Mouse (Mus musculus) megakaryocyte-erythroid progenitor cell, adult 5-6 weeks (primary cell): ENCODE results near the gene Tubb4b. TPM values are rescaled to one million over a fixed set of nuclear protein-coding genes. Genes with fewer than 3 reads are reported as not detected.
A peak's percentile ranks its signal among the peaks of the same experiment; 100 is the strongest.

Experiments
- ATAC-seq: replicated peaks from 2 replicates; pipeline ENCODE4 v1.8.0; 2016; ENCODE audit warnings: mild to moderate bottlenecking, inconsistent platforms; ENCODE audit not compliant: severe bottlenecking, poor library complexity, low FRiP score, low TSS enrichment
- total RNA-seq, 2 experiments: library from RNA; stranded (forward) in 1 of 2; stranded (reverse) in 1 of 2; fragments of 200-1000, 215-1000 nt in 1 of 2; fragments of >200 nt in 1 of 2; fragmentation: Nextera tagmentation in 1 of 2; gene quantifications; 2 replicates each; pipeline ENCODE4 v1.2.3; 2014 to 2017

Gene Tubb4b
- total RNA-seq, 2 experiments from 2014 or later = 769 to 785 TPM

GRCm38 (mm10) chr2:25252331-25252730 is 27.8 kb upstream of the Tubb4b start:
- no peak for ATAC-seq

- ATAC-seq = no peak
Measured at GRCm38 (mm10) chr2:25246183-25247072, 21.9 kb upstream of the Tubb4b start, which contains the start of gene AL732309.1. TSS of gene AL732309.1 (minus strand) at chr2:25246863.

- ATAC-seq = no peak
Measured at GRCm38 (mm10) chr2:25244144-25244543, 19.6 kb upstream of the Tubb4b start.

GRCm38 (mm10) chr2:25243342-25243741 is 18.8 kb upstream of the Tubb4b start:
- no peak for ATAC-seq

GRCm38 (mm10) chr2:25242101-25242506 is 17.6 kb upstream of the Tubb4b start, which contains the start of the genes Rnf208 and Cysrt1:
TSS of gene Rnf208 (plus strand) at chr2:25242255.
TSS of gene Cysrt1 (minus strand) at chr2:25242452.
- ATAC-seq = no peak

GRCm38 (mm10) chr2:25241438-25241775 is 16.9 kb upstream of the Tubb4b start:
- no peak for ATAC-seq

- peak; percentile 74 for ATAC-seq
Measured at GRCm38 (mm10) chr2:25240723-25241437, 16.4 kb upstream of the Tubb4b start.

GRCm38 (mm10) chr2:25240310-25240709 is 15.8 kb upstream of the Tubb4b start:
- ATAC-seq = no peak

- ATAC-seq = no peak
Measured at GRCm38 (mm10) chr2:25239766-25240165, 15.3 kb upstream of the Tubb4b start.

GRCm38 (mm10) chr2:25238106-25238505 is 13.6 kb upstream of the Tubb4b start:
- ATAC-seq = no peak

GRCm38 (mm10) chr2:25237522-25237921 is 13.0 kb upstream of the Tubb4b start:
- ATAC-seq = no peak

GRCm38 (mm10) chr2:25236614-25237013 is 12.1 kb upstream of the Tubb4b start, which contains the start of gene Rnf224:
TSS of gene Rnf224 (minus strand) at chr2:25236787.
- no peak for ATAC-seq

- ATAC-seq = no peak
Measured at GRCm38 (mm10) chr2:25234551-25235220, 10.2 kb upstream of the Tubb4b start.

- ATAC-seq = no peak
Measured at GRCm38 (mm10) chr2:25234050-25234449, 9.5 kb upstream of the Tubb4b start, which contains the start of gene Slc34a3. TSS of gene Slc34a3 (minus strand) at chr2:25234364.

- ATAC-seq = no peak
Measured at GRCm38 (mm10) chr2:25233421-25233820, 8.9 kb upstream of the Tubb4b start.

GRCm38 (mm10) chr2:25231038-25231437 is 6.5 kb upstream of the Tubb4b start:
- no peak for ATAC-seq

GRCm38 (mm10) chr2:25230581-25230980 is 6.1 kb upstream of the Tubb4b start:
- ATAC-seq = no peak

GRCm38 (mm10) chr2:25229582-25229981 is 5.1 kb upstream of the Tubb4b start:
- ATAC-seq = no peak

GRCm38 (mm10) chr2:25228995-25229530 is 4.6 kb upstream of the Tubb4b start:
- no peak for ATAC-seq
